Mouse (Mus musculus) c-Kit-positive CD71-positive TER-119-negative erythroid progenitor cells, embryonic 14.5 days (primary cell): ENCODE measurements around the gene Nupr1l.
"Not testable (repeated sequence)": the region's sequence is repeated elsewhere in the genome, so short reads cannot be mapped to it uniquely, and the experiment has no call there.

Experiments used
- DNase-seq: peaks from one replicate; pipeline ENCODE4 v3.0.0-alpha.2; 2013; ENCODE audit warnings: low read depth

Gene Nupr1l

DNA sequence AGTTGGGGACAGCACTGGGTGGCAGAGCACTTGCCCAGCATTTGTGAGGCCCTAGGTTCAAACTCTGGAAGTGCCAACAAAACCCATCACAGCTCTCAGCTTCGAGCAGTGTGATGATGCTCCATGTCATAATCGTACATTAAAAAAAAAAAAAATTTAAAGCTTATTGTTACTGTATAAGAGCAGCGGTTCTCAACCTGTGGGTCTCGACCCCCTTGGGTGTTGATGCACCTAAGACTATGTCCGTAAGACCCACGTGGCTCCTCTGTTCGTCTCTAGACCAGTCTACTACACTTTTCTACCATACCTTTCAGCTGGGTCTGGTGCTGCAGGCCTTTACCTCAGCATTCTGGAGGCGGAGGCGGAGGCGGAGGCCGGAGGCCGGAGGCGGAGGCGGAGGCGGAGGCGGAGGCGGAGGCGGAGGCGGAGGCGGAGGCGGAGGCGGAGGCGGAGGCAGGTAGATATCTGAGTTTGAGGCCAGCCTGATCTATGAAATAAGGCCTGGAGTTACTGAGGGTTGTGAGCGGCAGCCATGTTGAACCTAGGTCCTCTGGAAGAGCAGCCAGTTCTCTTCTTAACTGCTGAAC lies 9.8 kb downstream of the Nupr1l start:
- no peak for DNase-seq

GRCm38 (mm10) chr5:129918752-129919151 lies 10.4 kb downstream of the Nupr1l start:
- DNase-seq, result no peak

GRCm38 (mm10) chr5:129919320-129919719 lies 11.0 kb downstream of the Nupr1l start:
- no peak for DNase-seq

DNA sequence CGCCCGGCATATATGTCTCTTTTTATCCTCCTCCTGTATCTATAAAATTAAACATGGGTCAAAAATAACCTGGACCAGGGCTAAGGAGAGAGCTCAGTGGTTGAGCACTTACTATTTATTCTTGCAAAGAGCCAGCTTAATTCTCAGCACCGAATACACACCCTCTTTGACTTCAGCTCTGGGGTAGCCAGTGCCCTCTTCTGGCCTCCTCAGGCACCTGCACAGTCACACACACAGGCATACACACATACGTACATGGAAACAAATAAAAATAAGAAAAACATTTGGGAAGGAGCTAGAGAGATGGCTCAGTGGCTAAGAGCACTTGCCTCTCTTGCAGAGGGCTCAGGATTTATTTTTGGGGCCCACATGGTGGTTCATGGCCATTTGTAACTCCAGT lies 13.6 kb downstream of the Nupr1l start:
- no peak for DNase-seq

GRCm38 (mm10) chr5:129924820-129925452 lies 16.6 kb downstream of the Nupr1l start:
- no peak for DNase-seq

DNA sequence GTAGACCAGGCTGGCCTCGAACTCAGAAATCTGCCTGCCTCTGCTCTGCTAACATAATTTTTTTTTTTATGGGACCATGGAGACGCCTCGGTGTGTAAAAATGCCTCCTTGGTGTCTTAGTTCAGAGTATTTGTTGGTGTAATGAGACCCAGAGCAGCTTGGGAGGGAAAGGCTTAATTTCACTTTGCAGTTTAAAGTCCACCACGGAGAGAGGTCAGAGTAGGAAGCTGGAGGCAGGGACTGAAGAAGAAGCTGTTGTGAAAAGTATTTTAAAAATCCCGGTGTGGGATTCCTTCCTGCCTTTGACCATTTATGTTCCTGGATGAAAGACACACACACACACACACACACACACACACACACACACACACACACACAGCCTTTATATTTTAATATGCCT lies 17.6 kb downstream of the Nupr1l start:
- no peak for DNase-seq

- DNase-seq, result no peak
Measured at GRCm38 (mm10) chr5:129929924-129930855, 21.9 kb downstream of the Nupr1l start.

DNA sequence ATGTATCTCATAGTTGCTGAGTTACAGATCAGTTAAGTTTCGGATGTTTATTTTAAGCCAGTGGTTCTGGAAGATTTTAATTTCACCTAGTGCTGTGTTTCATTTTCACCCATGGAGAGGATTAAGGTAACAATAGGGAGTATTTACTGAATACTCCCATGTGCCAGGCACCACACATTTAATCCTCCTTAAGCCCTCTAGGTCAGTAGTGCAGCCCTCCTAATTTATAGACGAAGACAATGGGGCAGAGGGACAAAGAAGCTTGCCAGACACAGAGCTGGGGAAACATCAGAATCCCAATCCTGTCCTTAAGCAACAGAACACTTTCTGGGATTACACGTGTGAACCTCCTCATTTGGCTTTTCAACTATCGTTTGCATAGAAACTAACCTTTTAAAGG lies 28.6 kb downstream of the Nupr1l start:
- DNase-seq, result no peak

DNA sequence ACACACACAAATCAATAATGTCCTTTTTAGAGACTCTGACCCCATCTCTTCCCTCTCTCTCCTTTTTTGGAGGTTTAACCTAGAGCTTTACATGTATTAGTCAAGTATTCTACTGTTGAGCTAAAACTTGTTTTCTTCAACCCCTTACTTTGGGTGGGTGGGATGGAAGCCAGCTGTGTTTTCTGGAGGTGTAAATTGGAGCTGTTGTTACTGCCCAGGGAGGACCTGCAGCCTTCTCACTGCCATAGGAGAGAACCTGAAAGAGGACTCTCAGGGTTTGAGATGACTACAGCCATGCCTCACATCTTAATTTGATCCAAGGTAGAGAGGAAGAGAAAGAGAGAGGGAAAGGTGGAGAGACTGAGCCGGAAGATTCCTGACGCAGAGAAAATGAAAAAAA lies 31.9 kb downstream of the Nupr1l start:
- DNase-seq, result no peak

DNA sequence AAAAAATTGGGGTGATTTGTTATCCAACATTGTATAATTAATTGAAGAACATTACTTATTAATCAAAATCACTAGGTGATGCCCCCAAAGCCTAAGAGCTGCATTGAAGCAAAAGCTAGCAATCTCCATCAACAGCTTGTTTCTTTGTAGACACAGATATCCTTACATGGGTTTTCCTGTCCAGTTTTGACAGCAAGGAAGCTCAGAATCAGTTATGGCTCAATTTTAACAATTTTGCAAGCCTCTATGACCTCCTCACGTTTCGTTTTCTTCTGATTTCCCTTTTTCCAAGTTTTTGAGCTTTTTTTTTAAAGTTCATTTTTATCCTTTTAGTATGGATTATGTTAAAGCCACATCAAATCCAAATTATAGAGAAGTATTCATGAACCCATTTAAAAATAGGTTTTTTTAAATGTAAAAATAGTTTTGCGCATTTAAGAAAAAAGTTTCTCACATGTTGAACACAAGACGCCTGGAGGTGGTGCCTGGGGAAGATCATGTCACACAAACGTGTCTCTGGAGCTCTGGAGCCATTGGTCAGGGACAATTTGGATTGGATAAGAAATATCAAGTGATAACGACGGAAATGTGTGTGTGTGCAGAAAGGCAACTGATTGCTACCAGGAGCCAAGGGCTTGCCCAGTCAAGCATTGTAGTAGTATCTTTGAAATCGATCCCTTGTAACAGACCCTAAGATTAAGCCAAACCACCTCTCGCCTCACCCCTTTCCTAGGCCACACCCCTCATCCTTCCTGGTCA lies 32.6 kb downstream of the Nupr1l start:
- no peak for DNase-seq

DNA sequence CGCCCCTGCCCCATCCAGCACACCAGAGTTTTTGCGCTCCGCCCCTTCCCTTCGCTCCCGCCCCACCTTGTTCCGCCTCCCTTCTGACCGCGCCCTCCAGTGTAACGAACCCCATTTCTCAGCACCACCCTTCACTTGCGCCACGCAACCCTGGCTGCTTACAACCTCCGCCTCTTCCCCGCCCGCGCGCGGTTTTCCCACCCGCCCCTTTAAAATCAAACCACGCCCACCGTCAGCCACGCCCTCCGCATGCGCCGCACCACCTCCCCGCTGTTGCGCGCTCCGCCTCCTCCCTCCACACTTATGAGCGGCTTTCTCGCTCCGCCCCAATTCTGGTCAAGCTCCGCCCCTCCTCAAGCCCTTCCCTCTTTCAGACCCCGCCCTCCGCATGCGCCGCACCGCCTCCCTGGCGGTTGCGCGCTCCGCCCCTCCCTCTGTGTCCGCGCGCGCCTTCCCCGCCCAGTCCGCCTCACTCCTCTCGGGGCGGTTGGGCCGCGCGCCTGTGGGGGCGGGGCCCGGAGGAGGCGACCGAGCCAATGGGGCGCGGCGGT lies 33.2 kb downstream of the Nupr1l start, which contains the start of gene Vkorc1l1:
Vkorc1l1 (plus strand) TSS at position 476 of the 551 bp plus-strand sequence.
- DNase-seq, result peak; percentile 95

GRCm38 (mm10) chr5:129942073-129942939 lies 34.0 kb downstream of the Nupr1l start:
- not testable (repeated sequence) for DNase-seq

GRCm38 (mm10) chr5:129943402-129943801 lies 35.1 kb downstream of the Nupr1l start:
- DNase-seq, result no peak

DNA sequence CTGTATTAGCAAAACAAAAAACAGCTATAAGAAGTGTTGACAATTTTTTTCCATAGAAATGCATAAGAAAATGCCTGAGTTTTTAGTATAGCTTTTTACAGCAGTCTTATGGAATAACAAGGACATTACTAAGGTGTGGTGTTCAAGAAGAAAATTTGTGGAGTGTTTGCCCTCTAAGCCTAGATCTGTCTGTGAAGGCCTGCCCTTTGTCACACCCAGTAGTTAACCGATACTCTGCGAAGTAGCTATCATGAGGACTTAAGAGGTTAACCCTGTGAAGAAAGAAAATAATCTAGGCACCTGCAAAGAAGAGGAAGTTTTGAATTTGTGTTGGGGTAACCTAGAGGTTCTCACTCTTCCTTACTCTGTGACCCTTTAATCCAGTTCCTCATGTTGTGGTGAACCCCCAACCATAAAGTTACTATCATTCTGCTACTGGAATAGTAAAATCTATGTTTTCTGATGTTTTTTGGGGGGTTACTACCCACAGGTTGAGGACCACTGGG lies 39.2 kb downstream of the Nupr1l start:
- DNase-seq, result no peak

DNA sequence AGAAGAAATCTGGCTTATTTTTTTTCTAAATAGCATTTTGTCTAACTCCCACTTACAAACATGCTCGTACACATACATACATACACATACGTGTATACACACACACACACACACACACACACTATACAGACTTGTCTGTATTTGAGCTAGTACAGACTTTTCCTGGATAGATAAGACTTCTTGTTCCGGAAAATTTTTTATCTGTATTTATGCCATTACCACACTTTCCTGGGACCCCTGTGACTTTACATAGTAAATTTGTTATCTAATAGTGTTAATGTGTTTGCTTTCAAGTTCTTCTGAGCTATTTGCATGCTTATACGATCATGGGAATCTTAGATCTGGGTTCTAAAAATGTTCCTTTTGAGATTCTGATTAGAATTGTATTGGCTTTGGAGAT lies 43.8 kb downstream of the Nupr1l start:
- no peak for DNase-seq

DNA sequence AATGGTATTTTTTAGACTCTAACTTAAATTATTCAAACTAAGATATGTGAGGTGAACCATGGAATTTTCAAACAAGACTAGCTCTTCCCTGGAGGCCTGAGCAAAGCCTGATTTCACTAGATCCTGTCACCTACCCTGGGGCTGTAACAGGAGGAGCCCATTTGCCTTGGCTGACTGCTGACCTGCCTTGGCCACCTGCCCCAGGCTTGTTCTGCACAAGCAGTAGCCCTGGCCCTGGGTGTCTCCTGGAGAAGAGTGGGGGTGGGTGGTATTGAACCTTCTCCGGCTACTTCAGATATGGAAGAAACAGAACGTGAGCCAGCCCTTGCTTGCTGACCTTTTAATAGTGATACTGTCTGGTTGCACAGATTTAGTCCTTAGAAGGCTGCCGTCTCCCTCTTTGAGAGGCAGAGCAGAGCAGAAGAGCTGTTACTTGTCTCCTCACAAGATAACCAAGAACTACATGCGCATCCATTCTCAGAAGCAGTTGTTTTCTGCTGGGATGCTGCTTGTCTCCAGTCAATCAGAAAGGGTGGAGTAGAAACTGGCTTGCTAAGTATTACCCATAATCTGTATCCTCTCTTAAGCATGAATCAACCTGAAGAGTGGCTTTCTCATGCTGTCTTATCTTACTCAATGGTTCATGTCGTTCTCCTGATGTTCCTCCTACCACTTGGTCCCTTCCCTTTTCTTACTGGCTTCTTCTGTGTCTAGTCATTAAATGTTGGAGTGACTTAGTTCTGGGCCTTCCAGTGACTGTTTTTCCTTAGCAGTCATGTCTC lies 46.3 kb downstream of the Nupr1l start:
- DNase-seq, result peak; percentile 75

DNA sequence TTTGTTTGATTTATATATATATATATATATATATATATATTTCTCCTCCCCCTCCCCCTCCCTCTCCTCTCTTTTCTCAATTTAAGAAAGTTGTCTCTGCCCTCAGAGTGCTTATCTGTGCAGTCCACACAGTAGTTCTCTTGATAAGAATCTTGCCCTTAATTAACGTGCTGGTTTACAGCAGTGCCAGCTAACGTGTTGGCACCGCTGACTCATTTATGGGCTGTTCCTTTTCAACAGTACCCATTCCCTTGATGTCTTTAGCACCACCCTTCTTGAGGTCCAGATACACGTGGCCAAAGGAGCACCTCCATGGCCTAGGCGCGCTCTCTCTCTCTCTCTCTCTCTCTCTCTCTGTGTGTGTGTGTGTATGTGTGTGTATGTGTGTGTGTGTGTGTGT lies 47.5 kb downstream of the Nupr1l start:
- DNase-seq, result no peak

DNA sequence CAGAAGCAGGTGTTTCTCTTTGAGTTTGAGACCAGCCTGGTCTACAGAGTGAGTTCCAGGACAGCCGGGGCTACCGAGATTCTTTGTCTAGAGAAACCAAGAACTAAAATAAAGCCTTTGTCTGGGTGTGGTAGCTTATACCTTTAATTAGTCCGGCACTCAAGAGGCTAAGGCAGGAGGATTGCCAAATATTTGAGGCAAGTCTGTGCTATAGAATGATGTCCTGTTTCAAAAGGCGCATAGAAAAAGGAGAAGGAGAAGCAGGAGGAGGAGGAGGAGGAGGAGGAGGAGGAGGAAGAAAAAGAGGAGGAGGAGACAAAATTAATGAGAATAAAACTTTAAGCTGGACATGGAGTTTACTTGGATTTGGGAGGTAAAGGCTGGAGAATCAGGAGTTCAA lies 54.9 kb downstream of the Nupr1l start:
- DNase-seq, result no peak
